Mouse (Mus musculus) CH12F3 (cell line): ENCODE results near the gene Serpina3m.
"Not testable (repeated sequence)": the region's sequence is repeated elsewhere in the genome, so short reads cannot be mapped to it uniquely, and the experiment has no call there.

ENCODE experiments used
- in situ Hi-C: fragments of 300-500 bp; cut with MboI; formaldehyde crosslinking; loops from 2 replicates; pipeline ENCODE4 v1.14.3; 2020; ENCODE audit warnings: low sequenced_read_pairs

Gene Serpina3m

GRCm38 (mm10) chr12:104338226-104338625 is at the start of gene Serpina3m, which contains the start of gene Serpina3k:
Serpina3m (plus strand) TSS chr12:104338486.
Serpina3k (plus strand) TSS chr12:104338486.
- in situ Hi-C loops = not testable (repeated sequence)

- in situ Hi-C loops = no loop called here
Observed at GRCm38 (mm10) chr12:104289872-104290271, 48.4 kb upstream of the Serpina3m start.

DNA sequence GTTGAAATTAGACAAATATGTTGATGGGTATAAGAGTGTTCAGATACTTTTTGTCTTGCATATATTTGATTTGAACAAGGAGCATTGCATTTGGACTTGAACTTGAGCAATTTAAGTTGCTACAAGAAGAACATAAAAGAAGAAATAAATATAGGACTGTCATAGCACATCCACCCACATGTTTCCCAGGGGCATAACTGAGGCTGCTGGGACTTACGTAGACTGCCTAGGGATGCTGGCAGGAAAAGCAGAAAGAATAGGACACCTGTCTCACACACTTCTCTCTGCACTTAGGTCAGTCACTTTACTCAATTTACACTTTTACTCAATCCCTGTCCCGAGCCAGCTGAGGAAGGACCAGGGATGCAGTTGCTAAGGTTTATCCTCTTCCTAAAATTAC is 44.3 kb upstream of the Serpina3m start:
- in situ Hi-C loops = no loop called here

DNA sequence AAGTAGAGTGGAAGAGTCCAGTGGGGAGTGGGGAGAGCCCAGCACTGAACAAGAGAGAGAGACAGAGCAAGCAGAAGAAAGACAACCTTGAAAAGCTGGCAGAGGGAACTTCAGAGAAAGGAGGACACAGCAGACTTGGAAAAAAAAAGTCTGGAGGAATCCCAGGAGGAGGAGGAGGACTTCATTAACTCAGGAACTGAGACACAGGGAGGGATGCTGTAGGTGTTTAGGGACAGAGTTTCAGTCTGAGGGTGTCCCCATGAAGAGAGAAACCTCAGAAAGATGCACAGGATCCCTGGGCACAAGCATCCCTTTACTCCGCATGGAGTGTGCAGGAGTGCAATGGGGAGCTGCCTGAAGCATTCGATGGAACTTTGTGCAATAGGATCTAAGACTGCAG is 40.2 kb upstream of the Serpina3m start:
- in situ Hi-C loops = no loop called here

DNA sequence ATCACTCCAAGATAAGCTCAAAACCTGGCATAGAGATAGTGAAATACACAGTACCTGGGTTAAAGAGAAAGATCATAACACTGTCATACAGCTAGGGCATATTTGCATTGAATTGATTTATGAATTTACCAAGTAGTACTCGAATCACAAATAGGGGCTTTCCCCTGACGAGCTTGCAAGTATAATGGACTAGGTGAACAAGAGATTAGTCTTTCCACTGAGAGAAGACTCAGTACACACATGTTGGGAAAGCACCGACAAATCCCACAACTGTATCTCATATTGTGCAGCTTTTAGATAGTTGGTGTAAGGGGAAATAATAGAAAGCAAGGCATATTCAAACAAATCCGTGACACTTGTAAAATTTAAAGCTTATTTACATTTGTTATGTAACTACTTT is 32.3 kb upstream of the Serpina3m start:
- in situ Hi-C loops = no loop called here

DNA sequence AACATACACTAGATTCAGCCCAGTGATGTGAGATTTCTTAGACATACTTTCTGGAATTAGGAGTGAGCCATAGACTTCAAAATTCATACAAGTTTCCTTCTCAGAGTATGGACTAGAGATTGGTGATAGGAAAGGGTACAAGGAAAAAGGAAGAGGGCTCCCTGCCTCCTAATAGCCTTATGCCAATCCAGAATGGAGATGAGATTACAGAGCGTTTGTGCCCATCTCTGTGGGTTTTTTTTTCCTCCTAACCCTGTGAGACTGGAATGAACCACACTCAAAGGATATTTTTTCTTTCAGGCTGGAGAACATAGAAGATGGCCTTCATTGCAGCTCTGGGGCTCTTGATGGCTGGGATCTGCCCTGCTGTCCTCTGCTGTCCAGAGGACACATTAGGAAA is 24.0 kb upstream of the Serpina3m start, which contains the start of gene Serpina3j:
TSS of gene Serpina3j (plus strand) at position 301 of the 400 bp plus-strand sequence.
- in situ Hi-C loops = no loop called here

GRCm38 (mm10) chr12:104322454-104322853 is 15.8 kb upstream of the Serpina3m start:
- in situ Hi-C loops = no loop called here

GRCm38 (mm10) chr12:104331701-104332100 is 6.6 kb upstream of the Serpina3m start:
- in situ Hi-C loops = no loop called here

- in situ Hi-C loops = not testable (repeated sequence)
Observed at GRCm38 (mm10) chr12:104336873-104337272, 1.4 kb upstream of the Serpina3m start.

GRCm38 (mm10) chr12:104338705-104339104 is 419 bp downstream of the Serpina3m start:
- in situ Hi-C loops = no loop called here

- in situ Hi-C loops = not testable (repeated sequence)
Observed at GRCm38 (mm10) chr12:104342489-104342888, 4.2 kb downstream of the Serpina3m start.

- in situ Hi-C loops = no loop called here
Observed at GRCm38 (mm10) chr12:104345181-104345580, 6.9 kb downstream of the Serpina3m start.

- in situ Hi-C loops = no loop called here
Observed at GRCm38 (mm10) chr12:104345707-104346106, 7.4 kb downstream of the Serpina3m start.

- in situ Hi-C loops = no loop called here
Observed at GRCm38 (mm10) chr12:104347091-104347490, 8.8 kb downstream of the Serpina3m start.

- in situ Hi-C loops = not testable (repeated sequence)
Observed at GRCm38 (mm10) chr12:104351812-104352211, 13.5 kb downstream of the Serpina3m start.

DNA sequence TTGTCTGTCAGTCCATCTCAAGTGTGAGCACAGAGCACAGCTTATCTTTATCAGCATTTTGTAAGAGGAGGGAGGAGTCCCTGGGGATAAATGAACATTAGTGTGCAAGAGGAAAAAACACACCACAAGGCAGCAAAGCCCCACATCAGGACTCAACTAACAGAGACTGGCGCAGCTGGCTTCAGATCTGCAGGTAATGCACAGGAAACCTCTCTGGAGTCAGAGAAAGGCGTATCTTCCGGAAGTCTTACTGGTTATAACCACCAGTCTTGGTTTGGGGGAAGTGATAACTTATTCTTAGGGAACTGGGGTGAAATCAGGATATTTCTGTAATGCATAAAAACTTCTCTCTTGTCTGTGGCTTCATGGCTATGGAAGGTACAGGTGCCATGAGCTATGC is 17.7 kb downstream of the Serpina3m start:
- in situ Hi-C loops = no loop called here

GRCm38 (mm10) chr12:104369986-104370385 is 31.7 kb downstream of the Serpina3m start:
- in situ Hi-C loops = no loop called here

- in situ Hi-C loops = not testable (repeated sequence)
Observed at GRCm38 (mm10) chr12:104377179-104377578, 38.9 kb downstream of the Serpina3m start.

DNA sequence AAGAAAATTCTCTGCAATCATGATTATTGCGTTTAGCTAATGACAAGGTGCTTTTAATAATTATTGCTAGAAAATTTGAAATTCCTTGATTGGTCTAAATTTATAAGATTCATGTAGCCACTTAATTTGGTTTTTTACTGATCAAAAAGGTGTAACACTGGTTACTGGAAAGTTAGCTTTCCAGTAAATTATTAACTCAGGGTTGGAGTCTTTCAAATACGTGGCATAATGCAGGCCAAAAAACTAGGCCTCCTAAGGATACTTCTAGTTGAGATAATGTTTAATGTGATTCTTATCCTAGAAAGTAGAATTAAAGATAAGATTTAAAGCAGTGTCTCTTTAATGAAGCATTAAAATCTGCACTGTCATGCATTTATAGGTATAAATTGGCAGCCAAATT is 40.1 kb downstream of the Serpina3m start:
- in situ Hi-C loops = not testable (repeated sequence)

GRCm38 (mm10) chr12:104378815-104379214 is 40.5 kb downstream of the Serpina3m start:
- in situ Hi-C loops = not testable (repeated sequence)

- in situ Hi-C loops = no loop called here
Observed at GRCm38 (mm10) chr12:104379856-104380255, 41.6 kb downstream of the Serpina3m start.

DNA sequence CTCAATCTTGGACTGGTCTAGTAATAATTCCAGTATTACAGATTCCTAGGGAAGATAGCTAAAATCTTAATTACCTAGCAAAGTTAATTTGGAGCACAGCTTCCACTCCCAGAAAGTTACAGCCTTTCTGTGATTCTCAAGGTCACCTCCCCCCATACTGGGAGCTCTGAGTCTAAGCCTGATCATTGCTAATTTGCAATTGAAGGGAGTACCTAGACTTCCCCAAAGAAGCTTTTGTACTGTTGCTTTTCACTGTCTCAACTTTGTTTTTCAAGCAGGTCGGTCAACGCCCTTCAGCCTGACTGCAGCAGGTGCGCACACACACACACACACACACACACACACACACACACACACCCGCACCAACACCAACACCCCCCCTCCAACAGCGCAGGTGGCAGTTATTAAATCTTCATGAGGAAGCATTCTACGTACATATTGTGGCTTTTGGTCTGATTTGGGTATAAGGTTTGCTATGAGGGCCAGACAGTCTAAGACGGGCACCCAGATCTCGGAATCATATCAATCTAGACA is 42.9 kb downstream of the Serpina3m start:
- in situ Hi-C loops = not testable (repeated sequence)

GRCm38 (mm10) chr12:104385987-104386386 is 47.7 kb downstream of the Serpina3m start:
- in situ Hi-C loops = not testable (repeated sequence)
